Mouse (Mus musculus): ENCODE results near the gene Mepce. TPM values are rescaled to one million over a fixed set of nuclear protein-coding genes. Genes with fewer than 3 reads are reported as not detected.

Gene Mepce
- polyA plus RNA-seq, 1 experiment from 2014 or later, result 64.6 TPM

GRCm38 (mm10) chr5:137825030-137825429, 37.6 kb upstream of the Mepce start:
- ATAC-seq (no peak), DNase-seq (ENCODE audit: low read depth, low spot score) (no peak)
- no peaks in the 10 kb centered on the region for H3K27me3 ChIP-seq
- in situ Hi-C loops (cut with MboI; ENCODE audit: low pct_unique_long_range_greater_than_20kb), result no loop called here
- ChIA-PET CTCF (interaction anchor here (0.7 kb wide), 1 partner anchor 20 kb away, joined by 3 read pairs; no protein-coding TSS in a partner anchor), POLR2A (no interaction called here)
- TF ChIP-seq CTCF (IDR thresholded peaks at IDR 0.05), result no peak

GRCm38 (mm10) chr5:137823455-137824045, 36.1 kb upstream of the Mepce start:
- in situ Hi-C loops (cut with MboI; ENCODE audit: low pct_unique_long_range_greater_than_20kb), result no loop called here
- DNase-seq (ENCODE audit: low read depth, low spot score) (no peak), ATAC-seq (no peak)
- POLR2A ChIA-PET, result no interaction called here
- TF ChIP-seq CTCF (IDR thresholded peaks at IDR 0.05), result no peak
- H3K27me3 ChIP-seq, result no peaks in the 10 kb centered on the region
- CTCF ChIA-PET, result no interaction called here

GRCm38 (mm10) chr5:137822602-137823001, 35.1 kb upstream of the Mepce start:
- DNase-seq (ENCODE audit: low read depth, low spot score) (no peak), ATAC-seq (no peak)
- no peak for TF ChIP-seq CTCF (IDR thresholded peaks at IDR 0.05)
- H3K27me3 ChIP-seq, result no peaks in the 10 kb centered on the region
- POLR2A ChIA-PET, result interaction anchor here (0.6 kb wide), 1 partner anchor 257 kb away, joined by 3 read pairs; no protein-coding TSS in a partner anchor
- in situ Hi-C loops (cut with MboI; ENCODE audit: low pct_unique_long_range_greater_than_20kb), result no loop called here
- CTCF ChIA-PET, result no interaction called here

GRCm38 (mm10) chr5:137822126-137822525, 34.7 kb upstream of the Mepce start:
- ATAC-seq (no peak), DNase-seq (ENCODE audit: low read depth, low spot score) (no peak)
- CTCF ChIA-PET, result no interaction called here
- H3K27me3 ChIP-seq, result no peaks in the 10 kb centered on the region
- in situ Hi-C loops (cut with MboI; ENCODE audit: low pct_unique_long_range_greater_than_20kb), result no loop called here
- POLR2A ChIA-PET, result no interaction called here
- no peak for TF ChIP-seq CTCF (IDR thresholded peaks at IDR 0.05)

- TF ChIP-seq CTCF (IDR thresholded peaks at IDR 0.05), result no peak
- POLR2A ChIA-PET, result no interaction called here
- CTCF ChIA-PET, result interaction anchor here (1.4 to 2.0 kb wide), 4 partner anchors 13 to 60 kb away, joined by 4 to 7 read pairs (median 6); no protein-coding TSS in a partner anchor
- in situ Hi-C loops (cut with MboI; ENCODE audit: low pct_unique_long_range_greater_than_20kb), result no loop called here
- ATAC-seq (no peak), DNase-seq (ENCODE audit: low read depth, low spot score) (no peak)
- H3K27me3 ChIP-seq, result no peaks in the 10 kb centered on the region
These were observed 30.2 kb upstream of the Mepce start for GRCm38 (mm10) chr5:137817466-137818222.

GRCm38 (mm10) chr5:137808316-137808715, 20.9 kb upstream of the Mepce start:
- no peak for TF ChIP-seq CTCF (IDR thresholded peaks at IDR 0.05)
- ATAC-seq (no peak), DNase-seq (ENCODE audit: low read depth, low spot score) (no peak)
- H3K27me3 ChIP-seq, result no peaks in the 10 kb centered on the region
- in situ Hi-C loops (cut with MboI; ENCODE audit: low pct_unique_long_range_greater_than_20kb), result loop anchor here (10.0 kb wide), 1 partner anchor 146 kb away; no protein-coding TSS in a partner anchor
- CTCF ChIA-PET, result no interaction called here
- POLR2A ChIA-PET, result no interaction called here

GRCm38 (mm10) chr5:137806158-137806557, 18.7 kb upstream of the Mepce start:
- no peak for TF ChIP-seq CTCF (IDR thresholded peaks at IDR 0.05)
- ChIA-PET POLR2A (no interaction called here), CTCF (interaction anchor here (1.3 kb wide), 1 partner anchor 10 kb away, joined by 4 read pairs; no protein-coding TSS in a partner anchor)
- ATAC-seq, result no peak
- no peaks in the 10 kb centered on the region for H3K27me3 ChIP-seq
- in situ Hi-C loops (cut with MboI; ENCODE audit: low pct_unique_long_range_greater_than_20kb), result loop anchor here (10.0 kb wide), 1 partner anchor 149 kb away; no protein-coding TSS in a partner anchor
- no peak for DNase-seq (ENCODE audit: low read depth, low spot score)

- ATAC-seq, result no peak
- in situ Hi-C loops (cut with MboI; ENCODE audit: low pct_unique_long_range_greater_than_20kb), result loop anchor here (5.0 to 10.0 kb wide), 2 partner anchors 76 to 154 kb away; no protein-coding TSS in a partner anchor
- TF ChIP-seq CTCF (IDR thresholded peaks at IDR 0.05), result no peak
- POLR2A ChIA-PET, result no interaction called here
- CTCF ChIA-PET, result no interaction called here
- H3K27me3 ChIP-seq, result no peaks in the 10 kb centered on the region
- no peak for DNase-seq (ENCODE audit: low read depth, low spot score)
These were observed 13.5 kb upstream of the Mepce start for GRCm38 (mm10) chr5:137800917-137801316.

GRCm38 (mm10) chr5:137796606-137797005, 9.2 kb upstream of the Mepce start:
- ChIA-PET POLR2A (no interaction called here), CTCF (interaction anchor here (1.7 to 1.9 kb wide), 2 partner anchors 9 to 21 kb away, joined by 4 to 6 read pairs; no protein-coding TSS in a partner anchor)
- H3K27me3 ChIP-seq, result no peaks in the 10 kb centered on the region
- ATAC-seq (no peak), DNase-seq (ENCODE audit: low read depth, low spot score) (no peak)
- TF ChIP-seq CTCF (IDR thresholded peaks at IDR 0.05), result no peak
- in situ Hi-C loops (cut with MboI; ENCODE audit: low pct_unique_long_range_greater_than_20kb), result loop anchor here (25.0 kb wide), 1 partner anchor 1216 kb away; no protein-coding TSS in a partner anchor

- no peak for ATAC-seq
- H3K27me3 ChIP-seq, result no peaks in the 10 kb centered on the region
- no peak for TF ChIP-seq CTCF (IDR thresholded peaks at IDR 0.05)
- CTCF ChIA-PET, result interaction anchor here (2.8 kb wide), 1 partner anchor 87 kb away, joined by 9 read pairs; no protein-coding TSS in a partner anchor
- POLR2A ChIA-PET, result no interaction called here
- in situ Hi-C loops (cut with MboI; ENCODE audit: low pct_unique_long_range_greater_than_20kb), result loop anchor here (25.0 kb wide), 1 partner anchor 1221 kb away; no protein-coding TSS in a partner anchor
- DNase-seq (ENCODE audit: low read depth, low spot score), result no peak
These were observed 4.1 kb upstream of the Mepce start for GRCm38 (mm10) chr5:137791553-137791952.

Measured in Patski (cell line).